Mouse (Mus musculus) thymus, adult 2 months (tissue): Measurements from ENCODE around the gene Stxbp5.

ENCODE experiments used
- CTCF ChIP-seq: fragments of 200-500 bp; IDR thresholded peaks from 2 replicates; pipeline ENCODE4 v1.5.1; 2012; ENCODE audit warnings: mild to moderate bottlenecking, control low read depth, low read length, moderate library complexity, borderline replicate concordance; ENCODE audit not compliant: control insufficient read depth, poor library complexity, insufficient read depth; ENCODE audit errors: extremely low read depth
- POLR2A ChIP-seq: fragments of 200-500 bp; IDR thresholded peaks from 2 replicates; pipeline ENCODE4 v1.6.1; 2012; ENCODE audit warnings: mild to moderate bottlenecking, low read length, control low read depth, moderate library complexity; ENCODE audit not compliant: control insufficient read depth, poor library complexity, insufficient read depth; ENCODE audit errors: extremely low read depth

- no peak for TF ChIP-seq POLR2A
- no peak for TF ChIP-seq CTCF
Observed at GRCm38 (mm10) chr10:9906185-9906584, 5.3 kb upstream of the Stxbp5 start.
